Mouse (Mus musculus): ENCODE data around the gene Olfr56.
"Not testable (repeated sequence)": the region's sequence is repeated elsewhere in the genome, so short reads cannot be mapped to it uniquely, and the experiment has no call there.

DNA sequence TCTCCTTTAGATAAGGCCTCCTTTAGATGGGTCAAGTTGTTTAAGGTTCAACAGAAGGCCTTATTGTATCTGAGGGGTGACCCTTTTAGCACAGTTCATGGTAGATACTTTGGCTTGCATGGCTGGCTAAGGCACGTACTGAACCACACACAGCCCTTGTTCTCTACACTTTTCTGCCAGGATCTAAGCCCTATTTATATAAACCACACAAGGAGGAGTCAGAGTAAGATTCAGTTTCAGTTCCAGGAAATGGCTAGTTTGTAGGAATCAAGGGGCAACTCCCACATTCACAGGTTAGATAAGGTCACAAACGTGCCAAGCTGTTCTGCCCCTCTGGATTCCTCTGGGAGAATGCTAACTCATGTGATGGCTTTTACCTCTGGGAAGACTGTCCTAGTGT, 15.3 kb downstream of the Olfr56 start, which contains the start of gene Tgtp1:
- TF ChIP-seq ZC3H11A (IDR thresholded peaks at IDR 0.05; ENCODE audit: borderline replicate concordance, low read depth, low read length); CHD2 (IDR thresholded peaks at IDR 0.05; ENCODE audit: low read depth, low read length); ZNF384 (IDR thresholded peaks at IDR 0.05; ENCODE audit: low read depth, low read length); HCFC1 (IDR thresholded peaks at IDR 0.05; ENCODE audit: borderline replicate concordance, insufficient read depth, low read length); MAFK (IDR thresholded peaks at IDR 0.05; ENCODE audit: insufficient read depth, low read depth, low read length): not testable (repeated sequence)
